Mouse (Mus musculus) heart, embryonic 15.5 days (tissue): ENCODE data around the gene Gm9958. TPM values are rescaled to one million over a fixed set of nuclear protein-coding genes. Genes with fewer than 3 reads are reported as not detected.

Source experiments
- ATAC-seq: fragments of 200-750 bp; cut with Nextera tagmentation; replicated peaks from 2 replicates; pipeline ENCODE4 v1.8.0; 2017; ENCODE audit warnings: low read depth, moderate TSS enrichment; ENCODE audit not compliant: insufficient number of reproducible peaks, insufficient read depth, low FRiP score
- H3K27ac ChIP-seq: fragments of 300-500 bp; sonication (generic); 2 replicates; pipeline ENCODE4 v1.5.1; 2015; ENCODE audit warnings: mild to moderate bottlenecking, inconsistent platforms
- H3K27me3 ChIP-seq: fragments of 300-500 bp; sonication (generic); 2 replicates; pipeline ENCODE4 v1.6.1; 2015; ENCODE audit warnings: inconsistent platforms
- H3K36me3 ChIP-seq: fragments of 300-500 bp; sonication (generic); 2 replicates; pipeline ENCODE4 v1.6.1; 2015; ENCODE audit warnings: mild to moderate bottlenecking, inconsistent platforms
- H3K4me1 ChIP-seq: fragments of 300-500 bp; sonication (generic); replicated peaks from 2 replicates; pipeline ENCODE4 v1.6.1; 2015; ENCODE audit warnings: inconsistent platforms
- H3K4me2 ChIP-seq: fragments of 300-500 bp; sonication (generic); 2 replicates; pipeline ENCODE4 v1.6.1; 2015; ENCODE audit warnings: inconsistent platforms, mild to moderate bottlenecking, moderate library complexity
- H3K4me3 ChIP-seq: fragments of 300-500 bp; sonication (generic); 2 replicates; pipeline ENCODE4 v1.5.1; 2015; ENCODE audit warnings: mild to moderate bottlenecking, inconsistent platforms
- H3K9ac ChIP-seq: fragments of 300-500 bp; sonication (generic); 2 replicates; pipeline ENCODE4 v1.6.1; 2015; ENCODE audit warnings: mild to moderate bottlenecking, inconsistent platforms
- H3K9me3 ChIP-seq: fragments of 300-500 bp; sonication (generic); replicated peaks from 2 replicates; pipeline ENCODE4 v1.6.1; 2016; ENCODE audit warnings: inconsistent platforms
- WGBS: fragments of 180-500 bp; shearing (Covaris S2); methylation state at CpG from one replicate; pipeline ENCODE4 v1.1.7; 2015; ENCODE audit warnings: mixed read lengths; 5-methylcytosine and 5-hydroxymethylcytosine counted together
- polyA plus RNA-seq: library from polyadenylated mRNA; unstranded; fragments of >200 nt; fragmentation: Nextera tagmentation; extraction: Ambion mirVana; gene quantifications from 2 replicates; pipeline ENCODE4 v1.2.1, GENCODE M21; 2015

The Gm9958 gene
- polyA plus RNA-seq: 2.9 and 3.4 TPM in 2 replicates

GRCm38 (mm10) chr5:90367067-90367303 lies at the start of gene Gm9958:
TSS of gene Gm9958 (plus strand) at chr5:90367204.
- no peak for ATAC-seq
- peak within 1 kb of the TSS; percentile 98 for H3K9ac ChIP-seq
- WGBS: 3% methylated on average over 7 of the region's 7 CpGs
- no peaks in the 10 kb centered on the region for H3K9me3 ChIP-seq
- peaks cover 27% of the 10 kb centered on the region for H3K4me1 ChIP-seq
- no peaks in the 10 kb centered on the region for H3K36me3 ChIP-seq
- H3K4me2 ChIP-seq: peak within 1 kb of the TSS; percentile 79
- no peaks in the 10 kb centered on the region for H3K27me3 ChIP-seq
- peak within 1 kb of the TSS; percentile 81 for H3K4me3 ChIP-seq
- peak within 1 kb of the TSS; percentile 100 for H3K27ac ChIP-seq

GRCm38 (mm10) chr5:90331071-90331470 lies 35.9 kb upstream of the Gm9958 start:
- Histone ChIP-seq H3K4me1 (peaks cover 8% of the 10 kb centered on the region), H3K9ac (no peak overlapping the region), H3K27me3 (no peaks in the 10 kb centered on the region), H3K36me3 (no peaks in the 10 kb centered on the region), H3K9me3 (no peaks in the 10 kb centered on the region), H3K4me2 (no peak overlapping the region), H3K4me3 (no peak overlapping the region), H3K27ac (peak overlapping the region; percentile 34; the same call in 1 of the 2 replicates)
- ATAC-seq: no peak
- 70% methylated on average over 1 of the region's 1 CpGs for WGBS

GRCm38 (mm10) chr5:90332478-90332877 lies 34.5 kb upstream of the Gm9958 start:
- no peaks in the 10 kb centered on the region for H3K36me3 ChIP-seq
- WGBS: 80% methylated on average over 2 of the region's 2 CpGs
- H3K27ac ChIP-seq: no peak overlapping the region
- no peak overlapping the region for H3K9ac ChIP-seq
- peaks cover 8% of the 10 kb centered on the region for H3K4me1 ChIP-seq
- ATAC-seq: no peak
- H3K4me3 ChIP-seq: no peak overlapping the region
- no peaks in the 10 kb centered on the region for H3K27me3 ChIP-seq
- H3K9me3 ChIP-seq: no peaks in the 10 kb centered on the region
- H3K4me2 ChIP-seq: no peak overlapping the region

GRCm38 (mm10) chr5:90338177-90339091 lies 28.6 kb upstream of the Gm9958 start:
- no peak for ATAC-seq
- 79% methylated on average over 7 of the region's 7 CpGs for WGBS
- Histone ChIP-seq H3K27ac (no peak overlapping the region), H3K4me2 (no peak overlapping the region), H3K36me3 (no peaks in the 10 kb centered on the region), H3K4me3 (no peak overlapping the region), H3K27me3 (no peaks in the 10 kb centered on the region), H3K9ac (no peak overlapping the region), H3K9me3 (no peaks in the 10 kb centered on the region), H3K4me1 (peaks cover 17% of the 10 kb centered on the region)

GRCm38 (mm10) chr5:90339129-90339952 lies 27.7 kb upstream of the Gm9958 start:
- Histone ChIP-seq H3K27ac (peak overlapping the region; percentile 70), H3K4me2 (peak overlapping the region; percentile 56), H3K4me1 (peaks cover 17% of the 10 kb centered on the region), H3K4me3 (peak overlapping the region; percentile 40), H3K9ac (no peak overlapping the region), H3K36me3 (no peaks in the 10 kb centered on the region), H3K27me3 (no peaks in the 10 kb centered on the region), H3K9me3 (no peaks in the 10 kb centered on the region)
- ATAC-seq: peak; percentile 94
- WGBS: 20% methylated on average over 5 of the region's 5 CpGs

- no peaks in the 10 kb centered on the region for H3K9me3 ChIP-seq
- H3K36me3 ChIP-seq: no peaks in the 10 kb centered on the region
- 91% methylated on average over 1 of the region's 1 CpGs for WGBS
- no peak overlapping the region for H3K4me3 ChIP-seq
- H3K27me3 ChIP-seq: no peaks in the 10 kb centered on the region
- peak overlapping the region; percentile 70; the same call in 1 of the 2 replicates for H3K27ac ChIP-seq
- H3K4me2 ChIP-seq: peak overlapping the region; percentile 56
- no peak overlapping the region for H3K9ac ChIP-seq
- H3K4me1 ChIP-seq: peaks cover 17% of the 10 kb centered on the region
- ATAC-seq: no peak
Observed at GRCm38 (mm10) chr5:90339953-90340343, 27.1 kb upstream of the Gm9958 start.

- ATAC-seq: no peak
- Histone ChIP-seq H3K4me1 (peaks cover 17% of the 10 kb centered on the region), H3K9me3 (no peaks in the 10 kb centered on the region), H3K4me3 (no peak overlapping the region), H3K27me3 (no peaks in the 10 kb centered on the region), H3K9ac (no peak overlapping the region), H3K36me3 (no peaks in the 10 kb centered on the region), H3K27ac (no peak overlapping the region), H3K4me2 (no peak overlapping the region)
- WGBS: 60% methylated on average over 4 of the region's 4 CpGs
Observed at GRCm38 (mm10) chr5:90340847-90341246, 26.2 kb upstream of the Gm9958 start.

- WGBS: 85% methylated on average over 3 of the region's 3 CpGs
- Histone ChIP-seq H3K4me2 (no peak overlapping the region), H3K4me3 (no peak overlapping the region), H3K9me3 (no peaks in the 10 kb centered on the region), H3K9ac (no peak overlapping the region), H3K4me1 (no peaks in the 10 kb centered on the region), H3K27me3 (no peaks in the 10 kb centered on the region), H3K36me3 (0 out of 2 replicates have a peak, but pooled peaks cover 4% of the 10 kb centered on the region), H3K27ac (no peak overlapping the region)
- no peak for ATAC-seq
Observed at GRCm38 (mm10) chr5:90346877-90347276, 20.1 kb upstream of the Gm9958 start.

- Histone ChIP-seq H3K36me3 (peaks cover 5% of the 10 kb centered on the region; the same call in 1 of the 2 replicates), H3K9me3 (no peaks in the 10 kb centered on the region), H3K4me3 (no peak overlapping the region), H3K4me2 (no peak overlapping the region), H3K27ac (no peak overlapping the region), H3K9ac (no peak overlapping the region), H3K27me3 (no peaks in the 10 kb centered on the region), H3K4me1 (0 out of 2 replicates have a peak, but pooled peaks cover 3% of the 10 kb centered on the region)
- ATAC-seq: no peak
- 86% methylated on average over 4 of the region's 4 CpGs for WGBS
Observed at GRCm38 (mm10) chr5:90353552-90354317, 13.3 kb upstream of the Gm9958 start.

GRCm38 (mm10) chr5:90355824-90356223 lies 11.2 kb upstream of the Gm9958 start:
- Histone ChIP-seq H3K4me1 (0 out of 2 replicates have a peak, but pooled peaks cover 3% of the 10 kb centered on the region), H3K4me3 (no peak overlapping the region), H3K27me3 (no peaks in the 10 kb centered on the region), H3K36me3 (peaks cover 10% of the 10 kb centered on the region; the same call in 1 of the 2 replicates), H3K9ac (no peak overlapping the region), H3K27ac (no peak overlapping the region), H3K9me3 (no peaks in the 10 kb centered on the region), H3K4me2 (no peak overlapping the region)
- no peak for ATAC-seq
- 89% methylated on average over 3 of the region's 3 CpGs for WGBS

GRCm38 (mm10) chr5:90364526-90364925 lies 2.5 kb upstream of the Gm9958 start:
- H3K27ac ChIP-seq: no peak overlapping the region
- H3K27me3 ChIP-seq: no peaks in the 10 kb centered on the region
- H3K9ac ChIP-seq: peak overlapping the region; percentile 98
- WGBS: 4% methylated on average over 6 of the region's 6 CpGs
- H3K4me3 ChIP-seq: peak overlapping the region; percentile 81
- peaks cover 4% of the 10 kb centered on the region; the same call in 1 of the 2 replicates for H3K36me3 ChIP-seq
- no peak for ATAC-seq
- H3K4me1 ChIP-seq: peaks cover 29% of the 10 kb centered on the region
- H3K4me2 ChIP-seq: peak overlapping the region; percentile 79
- no peaks in the 10 kb centered on the region for H3K9me3 ChIP-seq
